Mouse (Mus musculus) kidney, adult 2 months (tissue): ENCODE data around the gene Cdcp2.

Experiments used
- CTCF ChIP-seq: fragments of 200-500 bp; conservative IDR thresholded peaks from 2 replicates; pipeline ENCODE4 v1.5.1; 2011; ENCODE audit warnings: low read depth, mild to moderate bottlenecking, control low read depth, low read length, moderate library complexity, mixed read lengths; ENCODE audit not compliant: insufficient read depth, insufficient read length
- POLR2A ChIP-seq: fragments of 200-500 bp; IDR thresholded peaks from one replicate; pipeline ENCODE4 v1.6.1; 2011; ENCODE audit warnings: low read depth, low read length, control low read depth

DNA sequence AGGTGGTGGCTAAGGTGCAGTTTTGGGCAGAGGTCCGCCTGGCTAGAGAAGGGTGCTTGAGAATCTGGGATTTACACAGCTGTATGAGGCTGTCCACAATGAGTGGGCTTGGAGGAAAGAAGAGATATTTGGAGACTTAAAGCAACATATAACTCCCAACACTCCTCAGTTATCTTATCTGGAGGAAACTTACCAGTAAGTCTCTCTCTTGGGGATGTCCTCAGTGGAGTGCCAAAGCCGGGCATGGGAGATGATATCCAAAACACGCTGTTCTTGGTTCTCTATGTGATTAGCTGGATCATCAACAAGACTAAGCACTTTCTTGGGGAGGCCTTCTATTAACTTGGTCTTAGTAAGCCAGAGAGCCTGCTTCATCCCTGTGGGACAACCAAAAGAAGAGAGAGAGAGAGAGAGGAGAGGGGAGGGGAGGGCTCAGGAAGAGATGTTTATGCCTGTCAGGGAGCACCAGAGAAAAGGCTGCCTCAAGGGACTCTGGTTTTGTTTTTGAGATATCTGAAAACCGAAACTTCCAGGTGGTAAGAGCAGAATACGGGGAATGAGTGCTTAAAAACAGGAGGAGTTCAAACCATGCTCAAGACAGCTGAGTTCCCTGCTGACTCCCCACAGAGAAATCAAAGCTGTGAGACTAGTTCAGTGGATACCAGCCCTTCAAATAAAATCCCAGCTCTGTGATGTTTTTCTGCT, 32.1 kb upstream of the Cdcp2 start:
- no peak for TF ChIP-seq POLR2A
- no peak for TF ChIP-seq CTCF
